Mouse (Mus musculus) bone marrow, adult 2 months (tissue): ENCODE measurements around the gene Ifna13.

Experiments used
- CTCF ChIP-seq: fragments of 200-500 bp; IDR thresholded peaks from 2 replicates; pipeline ENCODE4 v1.5.1; 2011; ENCODE audit warnings: low read length, control low read depth; ENCODE audit not compliant: control insufficient read depth, insufficient read depth
- POLR2A ChIP-seq: fragments of 200-500 bp; IDR thresholded peaks from 2 replicates; pipeline ENCODE4 v1.6.1; 2011; ENCODE audit warnings: low read depth, mild to moderate bottlenecking, control low read depth, low read length, borderline replicate concordance; ENCODE audit not compliant: control insufficient read depth

DNA sequence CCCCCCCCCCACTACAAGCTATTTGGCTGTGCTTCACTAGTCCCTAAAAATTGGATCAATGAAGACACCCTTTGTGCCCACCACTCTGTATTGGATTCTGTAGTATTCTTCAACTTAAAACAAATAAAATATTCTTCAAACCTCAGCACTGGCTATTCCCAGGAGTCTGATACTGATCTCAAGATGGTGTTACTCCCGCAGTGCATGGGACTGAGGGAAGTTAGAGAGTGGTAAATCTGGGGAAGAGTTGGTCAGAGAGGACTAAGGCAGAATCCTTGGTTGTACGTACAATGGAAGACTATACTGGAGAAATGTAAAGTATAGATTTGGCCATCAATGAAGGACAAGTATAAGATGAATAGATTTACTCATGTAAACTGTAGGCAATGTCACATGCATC lies 1.7 kb downstream of the Ifna13 start:
- TF ChIP-seq POLR2A, result no peak
- no peak for TF ChIP-seq CTCF
